Mouse (Mus musculus): Measurements from ENCODE around the gene Pla2g5.
"Not testable (repeated sequence)": the region's sequence is repeated elsewhere in the genome, so short reads cannot be mapped to it uniquely, and the experiment has no call there.

The Pla2g5 gene

DNA sequence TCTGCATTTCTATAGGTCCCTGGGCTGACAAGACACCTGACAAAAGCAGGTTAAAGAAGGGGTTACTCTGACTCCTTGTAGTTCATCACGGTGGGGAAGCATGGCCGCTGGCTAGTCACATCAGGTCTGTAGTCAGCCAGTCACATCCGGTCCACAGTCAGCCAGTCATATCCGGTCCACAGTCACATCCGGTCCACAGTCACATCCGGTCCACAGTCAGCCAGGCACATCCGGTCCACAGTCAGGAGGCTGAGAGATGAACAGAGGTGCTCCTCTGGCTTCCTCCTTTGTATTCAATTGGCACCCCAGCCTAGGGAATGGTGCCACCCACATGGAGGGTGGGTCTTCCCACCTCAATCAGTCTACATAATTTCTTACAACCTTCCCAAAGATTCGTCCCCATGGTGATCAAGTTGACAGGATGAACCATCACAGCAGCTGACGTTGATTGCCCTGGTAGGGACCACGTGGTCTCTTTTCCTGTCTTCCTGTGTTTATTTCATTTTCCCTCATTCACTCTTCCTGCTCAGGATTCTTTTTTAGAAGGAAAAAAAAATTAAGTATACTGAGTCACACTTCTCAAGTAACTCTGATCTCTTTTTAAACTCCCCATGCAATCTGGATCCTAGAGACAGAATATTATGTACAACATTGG is at the start of gene Pla2g5:
TSS of gene Pla2g5 (minus strand) at position 139 of the 655 bp plus-strand sequence.
- no peak for DNase-seq (ENCODE audit: low spot score)

DNA sequence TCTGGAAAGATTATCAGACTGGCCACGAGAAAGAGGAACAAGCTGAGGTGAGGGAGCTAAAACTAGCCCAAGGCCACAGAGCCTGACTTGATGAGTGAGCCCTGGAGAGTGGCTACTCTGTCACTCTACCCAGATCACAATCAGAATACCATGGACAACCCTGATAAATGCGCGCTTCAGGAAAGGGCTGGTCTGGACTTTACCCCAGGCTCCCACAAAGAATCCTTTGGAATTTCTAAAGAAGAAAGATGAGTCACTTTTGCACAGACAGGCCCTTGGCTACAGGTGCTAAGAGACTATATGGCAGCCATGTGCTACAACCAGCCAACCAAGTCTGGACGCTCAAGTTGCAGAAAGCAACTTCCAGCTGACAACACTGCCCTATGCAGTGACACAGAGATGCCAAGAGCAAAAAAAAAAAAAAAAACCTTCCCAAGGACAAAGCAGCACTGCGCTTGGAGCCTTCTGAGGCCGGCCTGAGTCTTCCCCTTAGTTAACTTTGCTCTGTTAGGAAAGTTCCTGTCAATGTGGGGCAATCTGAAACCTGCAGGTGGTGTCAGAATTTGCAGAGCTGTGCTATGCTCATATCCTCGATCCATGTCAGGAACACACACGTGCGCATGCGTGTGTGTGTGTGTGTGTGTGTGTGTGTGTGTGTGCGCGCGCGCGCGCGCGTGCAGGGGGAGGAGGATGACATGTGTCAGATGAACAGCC is 42.5 kb upstream of the Pla2g5 start:
- no peak for DNase-seq (ENCODE audit: low spot score)

DNA sequence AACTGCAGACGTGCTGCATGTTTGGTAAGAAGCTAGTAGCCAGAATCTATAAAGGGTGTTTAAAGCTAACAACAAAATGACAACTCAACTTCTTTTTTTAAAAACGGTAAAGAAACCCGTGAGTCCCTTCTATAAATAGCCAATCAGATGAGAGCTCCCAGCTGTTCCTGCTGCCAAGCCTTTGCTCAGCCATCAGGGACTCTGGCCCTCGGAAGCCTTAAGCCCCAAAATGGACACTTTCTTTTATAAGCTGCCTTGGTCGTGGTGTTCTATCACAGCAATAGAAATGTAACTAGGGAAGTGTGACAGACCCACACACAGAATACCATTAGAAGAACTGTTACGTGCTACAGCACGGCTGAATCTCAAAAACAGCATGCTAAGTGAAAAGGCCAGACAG is 36.1 kb upstream of the Pla2g5 start:
- no peak for DNase-seq (ENCODE audit: low spot score)

DNA sequence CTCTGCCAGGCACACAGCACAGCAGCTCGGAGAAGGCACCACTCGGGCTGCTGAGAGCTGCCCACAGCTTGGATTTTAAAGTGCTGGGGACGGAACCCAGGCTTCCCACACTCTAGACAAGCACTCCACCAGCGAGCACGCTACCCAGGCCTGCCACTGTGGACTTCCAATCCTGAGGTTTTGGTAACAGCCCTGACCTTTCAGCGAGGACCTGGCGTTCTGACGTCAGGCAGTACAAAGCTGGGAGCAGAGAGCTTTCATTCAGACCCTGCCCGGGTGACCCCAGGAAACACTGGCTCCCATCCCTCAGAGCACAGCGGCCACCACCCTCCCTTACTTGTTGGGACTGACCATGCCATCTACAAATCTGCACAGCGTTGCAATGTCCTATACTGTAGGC is 30.5 kb upstream of the Pla2g5 start:
- DNase-seq (ENCODE audit: low spot score), result not testable (repeated sequence)

DNA sequence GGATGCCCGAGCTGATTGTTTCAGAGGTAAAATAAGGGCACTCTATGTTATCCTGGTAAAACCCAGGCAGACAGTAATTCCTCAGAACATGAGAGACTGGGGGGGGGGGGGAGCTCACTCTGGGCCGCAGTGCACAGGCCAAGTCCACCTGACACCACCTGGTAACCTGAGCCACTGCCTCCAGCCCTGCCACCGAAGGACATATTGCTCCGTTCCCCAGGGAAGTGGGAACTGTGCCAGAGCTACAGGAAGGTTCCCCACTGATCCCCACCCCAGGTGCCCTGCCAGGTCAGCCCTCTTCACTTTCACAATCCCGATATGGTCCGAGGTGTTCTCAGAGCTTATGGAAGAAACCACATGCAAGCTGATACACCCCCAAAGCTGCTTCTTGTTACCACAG is 29.4 kb upstream of the Pla2g5 start:
- DNase-seq (ENCODE audit: low spot score), result no peak

DNA sequence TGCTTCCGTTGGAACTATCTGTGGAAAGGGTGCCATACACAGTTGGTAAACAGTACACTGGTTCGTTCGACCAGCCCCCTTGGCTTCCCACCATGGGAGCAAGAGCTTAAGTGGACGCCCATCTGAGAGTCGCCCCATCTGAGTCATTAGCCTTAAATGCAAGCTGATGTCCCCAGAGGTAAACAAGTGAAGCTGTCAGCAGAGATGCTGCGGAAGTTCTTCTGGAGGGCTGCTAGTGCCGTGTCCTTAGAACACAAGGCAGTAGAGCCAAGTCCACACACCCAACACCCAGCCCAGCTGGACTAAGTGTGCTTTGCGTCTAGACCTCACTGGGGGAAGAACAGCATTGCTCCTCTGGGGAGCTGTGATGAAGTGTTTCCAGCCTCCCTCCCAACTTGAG is 26.4 kb upstream of the Pla2g5 start:
- no peak for DNase-seq (ENCODE audit: low spot score)

DNA sequence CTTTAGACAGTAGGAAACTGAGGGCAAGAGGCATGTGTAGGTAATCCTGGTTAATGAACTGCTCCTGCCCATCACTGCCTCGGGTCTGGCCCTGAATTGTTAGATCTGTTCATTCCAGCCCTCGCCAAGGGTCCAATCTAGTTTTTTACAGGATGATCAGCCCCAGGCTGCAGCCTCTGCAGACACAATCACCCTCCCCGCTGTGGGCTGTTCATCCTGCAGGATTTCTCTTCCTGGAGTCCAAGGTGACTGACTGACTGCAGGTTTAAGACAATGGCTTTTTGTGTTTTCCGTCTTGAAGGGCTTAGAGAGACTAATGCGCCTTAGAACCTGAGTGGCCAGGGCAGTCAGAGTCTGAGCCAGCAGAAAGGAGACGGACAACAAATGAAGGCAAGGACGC is 25.9 kb upstream of the Pla2g5 start:
- DNase-seq (ENCODE audit: low spot score), result no peak

DNA sequence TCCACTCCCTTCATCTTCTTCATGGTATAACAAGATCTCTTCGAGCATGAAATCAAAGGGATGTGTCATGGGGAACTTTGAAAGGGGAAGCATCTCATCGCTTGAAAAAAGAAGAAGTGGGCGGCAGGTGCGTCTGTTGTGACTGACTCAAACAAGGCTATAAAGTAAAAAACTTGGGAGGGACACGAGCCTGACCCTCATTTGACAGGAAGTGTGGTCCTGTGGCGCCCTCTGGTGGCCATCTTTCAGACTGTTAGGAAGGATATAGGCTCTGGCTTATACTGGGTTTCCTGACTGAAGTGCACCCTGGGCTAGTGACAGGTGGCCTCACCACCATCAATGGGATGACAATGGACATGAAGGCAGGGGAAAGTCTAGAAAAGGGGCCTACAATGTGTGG is 21.0 kb upstream of the Pla2g5 start:
- peak; percentile 88 for DNase-seq (ENCODE audit: low spot score)

DNA sequence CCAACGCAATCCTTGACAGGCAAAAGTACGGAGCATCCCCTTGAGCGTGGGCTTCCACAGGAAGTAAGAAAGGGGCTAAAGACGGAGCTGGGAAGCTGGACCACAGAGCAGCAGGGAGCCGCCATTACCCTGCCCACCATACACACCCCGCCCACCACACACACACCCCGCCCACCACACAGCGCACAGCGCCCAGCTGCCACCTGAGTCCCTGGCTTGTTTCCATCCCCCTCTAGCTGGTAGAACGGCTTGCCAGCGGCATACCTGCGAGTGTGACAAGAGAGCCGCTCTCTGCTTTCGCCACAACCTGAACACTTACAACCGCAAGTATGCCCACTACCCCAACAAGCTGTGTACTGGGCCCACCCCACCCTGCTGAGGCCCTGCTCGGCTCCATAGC is 18.9 kb upstream of the Pla2g5 start:
- DNase-seq (ENCODE audit: low spot score), result no peak

DNA sequence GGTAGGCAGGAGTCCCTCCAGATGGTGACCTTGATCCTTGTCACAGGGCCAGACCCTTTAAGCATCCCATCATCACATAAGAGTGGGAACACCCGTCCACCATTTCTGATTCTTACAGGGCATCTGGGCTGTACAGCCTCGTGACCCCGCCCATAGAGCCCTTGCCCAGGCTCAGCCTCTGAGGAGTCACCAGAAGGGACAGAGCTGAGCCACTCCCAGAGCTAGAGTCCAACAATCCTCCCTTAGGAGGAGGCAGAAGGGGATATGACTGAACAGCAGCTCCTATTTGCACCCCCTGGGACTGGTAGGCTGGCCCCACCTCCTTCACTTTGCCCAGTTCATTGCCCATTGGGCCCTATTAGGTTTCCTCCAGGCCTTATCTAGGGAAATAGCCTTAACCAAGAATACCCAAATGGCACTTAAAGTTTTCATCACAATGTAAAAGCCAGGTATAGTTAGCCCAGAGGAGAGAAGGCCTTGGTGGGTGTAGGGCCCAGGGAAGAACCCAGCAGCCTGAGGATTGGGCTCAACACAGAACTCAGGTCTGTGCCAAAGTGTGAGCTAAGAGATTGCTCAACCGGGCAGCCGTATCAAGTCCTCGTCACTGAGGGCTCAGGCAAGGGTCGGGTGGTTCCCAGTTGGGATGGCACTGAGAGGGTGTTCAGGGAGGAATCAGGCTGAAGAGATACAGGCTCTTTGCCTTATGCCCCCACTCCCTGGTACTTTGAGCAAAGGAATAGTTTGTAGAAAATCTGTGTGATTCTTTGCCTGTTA is 17.7 kb upstream of the Pla2g5 start:
- no peak for DNase-seq (ENCODE audit: low spot score)

DNA sequence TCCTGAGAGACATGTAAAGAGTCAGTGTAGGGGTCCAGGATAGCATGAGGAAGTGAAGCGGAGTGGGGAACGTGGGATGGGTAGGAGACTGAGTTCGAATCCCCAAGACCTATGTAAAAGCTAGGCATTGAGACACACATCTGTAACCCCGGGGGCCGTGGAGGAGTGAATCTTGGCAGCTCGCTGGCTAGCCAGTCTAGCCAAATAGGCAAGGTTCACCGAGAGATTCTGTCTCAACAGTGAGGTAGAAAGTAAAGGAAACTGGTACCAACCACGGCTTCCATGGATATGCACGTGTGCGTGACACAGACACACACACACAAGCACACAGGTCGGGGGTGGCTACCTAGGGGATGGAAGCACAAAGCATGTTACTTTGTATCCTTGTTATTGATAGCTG is 16.5 kb upstream of the Pla2g5 start:
- no peak for DNase-seq (ENCODE audit: low spot score)

DNA sequence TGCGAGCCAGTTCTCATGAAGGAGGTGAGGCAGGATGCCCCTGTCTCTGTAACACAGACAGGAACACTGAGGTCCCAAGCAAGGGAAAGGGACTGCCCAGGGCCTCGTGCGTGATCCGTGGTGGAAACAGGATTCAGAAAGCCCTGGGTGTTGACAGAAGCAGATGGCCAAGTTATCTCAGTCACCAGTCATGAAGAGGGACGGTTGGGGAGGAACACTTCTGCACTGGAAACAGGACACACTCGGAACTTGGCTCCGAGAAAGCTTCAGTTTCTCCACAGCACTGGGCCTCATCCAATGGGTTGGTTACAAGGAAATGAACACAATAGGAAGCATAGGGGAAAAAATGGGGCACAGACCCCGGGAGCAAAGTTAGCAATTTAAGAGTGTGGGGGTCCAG is 15.5 kb upstream of the Pla2g5 start:
- no peak for DNase-seq (ENCODE audit: low spot score)

DNA sequence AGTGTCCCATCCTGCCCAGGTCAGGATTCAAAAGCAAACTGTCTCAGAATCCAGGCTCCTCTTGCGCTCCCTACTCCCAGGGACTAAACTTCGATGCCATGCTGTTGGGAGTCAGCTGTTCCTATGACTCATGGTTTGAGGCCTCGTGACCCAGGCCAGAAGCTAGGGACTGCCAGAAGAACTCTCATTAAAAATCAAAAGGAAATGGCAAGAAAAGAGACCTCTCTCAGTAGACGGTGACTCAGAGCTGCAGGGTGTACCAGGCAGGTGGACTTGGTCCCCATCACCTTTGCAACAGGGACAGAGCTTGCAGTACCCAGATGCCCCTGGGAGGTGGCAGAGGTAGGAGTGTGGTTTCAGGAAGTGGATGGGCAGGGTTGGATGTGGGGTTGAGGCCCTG is 14.4 kb upstream of the Pla2g5 start, which contains the start of gene Pla2g2e:
TSS of gene Pla2g2e (plus strand) at position 212 of the 400 bp plus-strand sequence.
- DNase-seq (ENCODE audit: low spot score), result no peak

DNA sequence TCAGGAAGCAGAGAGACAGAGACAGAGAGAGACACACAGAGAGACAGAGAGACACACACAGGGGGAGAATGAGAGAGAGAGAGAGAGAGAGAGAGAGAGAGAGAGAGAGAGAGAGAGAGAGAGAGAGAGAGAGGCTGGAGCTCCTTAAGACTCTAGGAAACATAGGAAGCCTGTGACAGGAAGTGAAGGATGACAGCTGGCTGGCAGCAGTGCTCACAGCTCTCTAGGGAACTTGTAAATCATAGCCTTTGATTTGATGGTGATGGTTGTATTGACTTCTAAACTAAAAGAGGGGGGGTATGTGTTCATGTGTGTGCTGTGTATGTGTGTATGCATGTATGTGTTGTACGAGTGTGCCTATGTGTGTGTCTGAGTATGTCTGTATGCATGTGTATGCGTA is 12.7 kb upstream of the Pla2g5 start:
- DNase-seq (ENCODE audit: low spot score), result no peak

DNA sequence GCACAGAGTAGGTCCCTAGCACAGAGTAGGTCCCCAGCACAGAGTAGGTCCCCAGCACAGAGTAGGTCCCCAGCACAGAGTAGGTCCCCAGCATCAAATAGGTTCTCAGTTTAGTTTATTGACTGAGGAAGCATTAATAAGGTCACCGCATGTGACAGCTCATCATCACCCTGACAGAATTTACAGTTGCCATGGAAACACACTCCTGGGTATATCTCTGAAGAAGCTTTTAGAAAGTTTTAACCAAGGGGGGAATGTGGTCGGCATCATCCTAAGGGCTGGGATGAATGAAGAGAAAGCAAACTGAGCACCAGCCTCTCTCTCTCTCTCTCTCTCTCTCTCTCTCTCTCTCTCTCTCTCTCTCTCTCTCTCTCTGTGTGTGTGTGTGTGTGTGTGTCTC is 12.0 kb upstream of the Pla2g5 start:
- not testable (repeated sequence) for DNase-seq (ENCODE audit: low spot score)

DNA sequence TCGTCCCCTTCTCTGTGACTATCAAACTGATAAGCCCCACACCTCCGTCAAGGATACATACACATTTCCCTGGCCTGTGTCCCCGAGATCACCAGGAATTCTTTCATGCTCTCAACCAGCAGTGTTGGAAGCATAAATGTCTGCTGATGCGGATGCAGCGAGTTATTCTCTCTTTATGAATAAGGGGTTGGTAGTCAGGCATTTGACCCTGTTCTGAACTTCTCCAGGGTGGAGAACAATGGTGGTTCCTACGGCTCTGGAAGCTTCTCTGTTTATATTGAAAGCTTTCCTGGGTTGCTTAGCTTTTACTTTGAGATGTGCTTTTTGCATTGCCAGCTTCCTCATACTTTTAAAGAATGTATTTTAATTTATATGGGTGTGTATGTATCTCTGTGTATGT is 10.6 kb upstream of the Pla2g5 start, which contains the start of gene Gm13030:
TSS of gene Gm13030 (minus strand) at position 101 of the 400 bp plus-strand sequence.
- DNase-seq (ENCODE audit: low spot score), result no peak

DNA sequence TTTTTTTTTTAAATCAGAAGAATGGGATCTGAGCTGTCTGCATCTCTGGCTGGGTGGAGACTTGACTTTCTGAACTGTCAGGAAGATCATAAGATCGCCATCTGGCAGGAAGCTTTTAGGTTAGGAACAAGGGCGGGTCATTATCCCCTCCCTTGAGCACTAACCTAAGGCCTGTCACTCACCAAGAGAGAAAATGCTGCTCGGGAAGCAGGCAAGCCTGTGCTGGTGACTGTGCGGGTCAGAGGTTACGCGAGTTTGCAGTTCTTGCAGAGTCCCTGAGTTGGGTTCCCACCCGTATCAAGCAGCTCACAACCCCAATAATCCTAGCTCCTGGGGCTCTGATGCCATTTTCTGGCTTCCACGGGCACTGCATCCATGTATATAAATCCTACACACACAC is 5.4 kb upstream of the Pla2g5 start:
- no peak for DNase-seq (ENCODE audit: low spot score)

DNA sequence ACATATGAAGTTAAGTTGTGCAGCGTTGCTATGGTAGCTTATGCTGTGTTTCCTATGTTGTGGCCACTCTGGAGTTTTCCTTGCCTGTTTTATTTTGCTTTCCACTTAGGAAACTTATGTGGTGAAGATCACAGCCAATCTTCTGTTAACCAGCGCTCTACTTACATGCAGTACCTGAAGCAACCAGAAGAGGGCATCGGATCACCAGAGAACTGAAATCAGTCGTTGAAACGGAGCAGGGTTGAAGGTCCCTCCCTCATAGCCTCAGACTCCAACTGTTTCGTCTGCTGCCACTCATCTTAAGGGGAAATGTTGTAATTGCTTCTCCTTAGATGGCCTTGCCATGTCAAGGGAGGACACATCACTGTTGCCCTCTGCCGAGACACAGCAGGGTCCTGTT is 3.1 kb upstream of the Pla2g5 start:
- DNase-seq (ENCODE audit: low spot score), result peak; percentile 84

DNA sequence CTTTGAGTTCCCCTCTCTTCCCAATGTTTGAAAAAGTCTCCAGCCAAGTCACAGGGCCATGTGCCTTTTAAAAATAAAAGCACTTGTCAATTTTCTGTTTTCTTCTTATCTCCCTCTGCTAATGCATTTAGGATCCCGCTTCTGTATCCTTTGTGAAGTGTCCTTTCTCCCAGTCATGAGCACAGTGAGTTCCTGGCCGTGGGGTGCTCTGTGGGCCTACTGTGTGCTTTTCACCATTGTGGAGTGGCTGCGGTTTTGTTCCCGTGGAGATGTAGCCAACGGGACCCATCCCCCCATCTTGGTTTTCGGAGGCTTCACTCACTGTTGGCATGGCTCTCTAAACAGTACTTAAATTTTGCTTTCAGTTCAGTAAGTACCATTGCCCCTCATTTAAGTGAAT is 2.7 kb upstream of the Pla2g5 start:
- no peak for DNase-seq (ENCODE audit: low spot score)

DNA sequence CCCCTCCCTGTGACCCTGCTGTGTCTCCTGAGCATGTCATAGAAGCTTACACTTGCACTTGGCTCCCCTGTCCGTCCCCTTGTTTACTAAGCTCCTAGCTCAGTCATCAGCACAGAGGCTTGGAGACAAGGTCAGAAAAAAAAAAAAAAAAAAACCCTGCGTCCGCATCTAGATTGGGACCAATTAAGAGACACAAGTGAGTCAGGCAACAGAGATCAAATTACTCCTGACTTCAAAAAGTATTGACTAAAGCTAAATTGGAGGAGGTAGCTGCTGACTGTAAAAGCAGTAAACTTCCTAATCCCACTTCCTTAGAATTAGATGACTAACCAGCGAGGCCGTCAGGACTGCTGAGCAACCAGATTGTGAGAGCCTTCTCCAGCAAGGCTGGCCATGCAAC is 1.8 kb upstream of the Pla2g5 start:
- DNase-seq (ENCODE audit: low spot score), result no peak

DNA sequence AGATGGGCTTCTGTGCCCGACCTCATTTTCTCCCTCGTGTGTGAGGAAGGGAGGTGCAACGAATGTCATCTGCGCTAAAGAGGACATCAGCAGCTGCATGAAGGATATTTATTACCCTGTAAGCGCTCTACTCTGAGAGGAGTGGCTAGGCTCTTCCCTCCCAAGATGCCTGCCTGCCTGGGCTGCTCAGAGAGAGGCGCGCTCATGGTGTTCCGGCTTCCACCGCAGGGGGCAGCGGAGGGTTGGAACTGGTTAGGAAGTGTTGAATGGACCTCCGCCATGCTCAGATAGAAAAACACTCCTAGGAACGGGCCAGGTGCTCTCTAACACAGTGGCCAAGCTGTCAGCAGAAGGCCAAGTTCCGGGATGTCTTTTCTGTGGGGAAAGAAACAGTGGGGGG is 3.6 kb downstream of the Pla2g5 start:
- DNase-seq (ENCODE audit: low spot score), result peak; percentile 75

DNA sequence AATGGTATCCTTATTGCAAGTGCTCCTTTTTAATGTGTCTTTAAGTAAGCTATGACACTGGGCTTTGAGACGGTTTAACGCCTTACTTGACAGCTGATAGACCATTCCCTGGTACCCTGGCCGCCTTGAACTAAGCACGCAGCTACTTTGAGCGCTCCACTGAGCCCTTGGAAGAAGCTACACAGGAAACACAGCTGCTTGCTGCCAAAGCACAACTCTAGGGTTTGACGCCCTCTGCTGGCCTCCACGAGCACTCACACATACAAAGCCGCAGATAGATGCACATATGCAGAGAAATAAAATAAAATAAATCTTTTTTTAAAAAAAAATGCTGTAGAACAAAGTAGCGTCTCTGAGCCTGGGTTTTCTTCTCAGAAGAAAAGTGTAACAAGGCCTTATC is 4.0 kb downstream of the Pla2g5 start:
- DNase-seq (ENCODE audit: low spot score), result no peak

DNA sequence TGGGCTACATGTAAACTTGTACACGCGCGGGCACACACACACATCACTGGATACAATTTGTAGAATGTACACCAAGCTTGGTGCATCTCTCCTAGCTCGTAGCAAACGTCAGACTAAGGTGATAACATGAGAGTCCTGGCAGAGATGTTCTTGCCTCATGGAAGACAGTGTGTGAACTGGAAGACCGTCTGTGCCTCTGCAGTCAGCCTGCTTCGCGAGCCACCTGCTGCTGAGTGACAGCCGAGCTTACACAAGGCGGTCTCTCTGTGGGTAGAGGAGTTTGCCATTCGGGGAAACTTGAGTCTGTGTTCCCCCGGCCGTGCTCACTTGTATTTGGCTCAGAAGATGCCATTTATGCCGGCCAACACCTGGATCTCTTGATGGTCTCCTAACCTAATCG is 4.8 kb downstream of the Pla2g5 start:
- no peak for DNase-seq (ENCODE audit: low spot score)

Data from ovary, postnatal 14 days (tissue).